In genomic region chr7:19137380-19137779, GRCm38 (mm10) we compare ENCODE assay signal across 9 mouse cellular contexts. TPM values are rescaled to one million over a fixed set of nuclear protein-coding genes. Genes with fewer than 3 reads are reported as not detected.
A peak's percentile ranks its signal among the peaks of the same experiment; 100 is the strongest.
DNase-seq lines count a peak whose midpoint lies in the region; ATAC-seq and TF ChIP-seq lines count a peak whose summit lies in the region.
"Had no signal": no experiment of that assay in that cellular context is flagged by ENCODE, and none has a peak within 500 bp of the region (broad histone marks: within the 10 kb centered on the region; RNA-seq: fewer than 3 reads in every experiment).

No protein-coding gene starts in this region.

- H3K4me2 ChIP-seq in forebrain, embryonic 14.5 days (ENCODE audit: low read length) = no peak overlapping the region
- H3K4me2 ChIP-seq in forebrain, embryonic 15.5 days (replicated peaks) = no peak overlapping the region

- no peak for TF ChIP-seq POLR2A in lung, adult 2 months (IDR thresholded peaks at IDR 0.05; ENCODE audit: borderline replicate concordance, extremely low read depth, low read depth, low read length)

- H3K9me3 ChIP-seq in forebrain, embryonic 14.5 days (replicated peaks; ENCODE audit: control insufficient read depth, low read length) = no peaks in the 10 kb centered on the region
- H3K9me3 ChIP-seq in forebrain, embryonic 15.5 days = no peaks in the 10 kb centered on the region

- no peaks in the 10 kb centered on the region for H3K27me3 ChIP-seq in forebrain, embryonic 14.5 days (replicated peaks; ENCODE audit: control insufficient read depth, insufficient read depth, low read length)
- H3K27me3 ChIP-seq in forebrain, embryonic 15.5 days = no peaks in the 10 kb centered on the region

- DNase-seq in forebrain, embryonic 14.5 days (ENCODE audit: low spot score) = peak; percentile 62
- DNase-seq in lung, adult 2 months = no peak
- DNase-seq in lung, postnatal 25 days (ENCODE audit: low spot score) = no peak
- peak; percentile 91 for DNase-seq in NIH3T3 (ENCODE audit: low read depth)
- DNase-seq in lung, postnatal 4 days = peak; percentile 63 to 73
- no peak for DNase-seq in yolk sac, embryonic 10.5 days (ENCODE audit: low spot score)

- H3K27ac ChIP-seq in forebrain, embryonic 14.5 days (ENCODE audit: low read depth, low read length) = no peak overlapping the region
- no peak overlapping the region for H3K27ac ChIP-seq in forebrain, embryonic 15.5 days (replicated peaks)

- H3K9ac ChIP-seq in forebrain, embryonic 14.5 days (ENCODE audit: low read length) = no peak overlapping the region
- H3K9ac ChIP-seq in forebrain, embryonic 15.5 days (replicated peaks) = no peak overlapping the region

- 45% methylated on average over 5 of the region's 5 CpGs for WGBS in forebrain, embryonic 14.5 days
- WGBS in forebrain, embryonic 15.5 days = 45% methylated on average over 5 of the region's 5 CpGs
- 43% methylated on average over 5 of the region's 5 CpGs for WGBS in lung, adult 2 months

- ATAC-seq in forebrain, embryonic 14.5 days = no peak
- no peak for ATAC-seq in forebrain, embryonic 15.5 days (replicated peaks)
- peak; percentile 53 for ATAC-seq in granulocyte monocyte progenitor cell, adult 5-6 weeks (replicated peaks; ENCODE audit: poor library complexity, severe bottlenecking)

- peak; percentile 31 for TF ChIP-seq CTCF in lung, adult 2 months (IDR thresholded peaks at IDR 0.05; ENCODE audit: insufficient read depth, low read length)

- H3K4me3 ChIP-seq in forebrain, embryonic 14.5 days (ENCODE audit: low read depth, low read length) = no peak overlapping the region
- H3K4me3 ChIP-seq in forebrain, embryonic 15.5 days = no peak overlapping the region
- no peak overlapping the region for H3K4me3 ChIP-seq in lung, adult 2 months (replicated peaks; ENCODE audit: extremely low read depth, low read depth, low read length)

- no peaks in the 10 kb centered on the region for H3K4me1 ChIP-seq in forebrain, embryonic 14.5 days (ENCODE audit: control insufficient read depth, insufficient read depth, low read length)
- no peaks in the 10 kb centered on the region for H3K4me1 ChIP-seq in forebrain, embryonic 15.5 days
- H3K4me1 ChIP-seq in lung, adult 2 months (ENCODE audit: control insufficient read depth, insufficient read depth, low read length) = no peaks in the 10 kb centered on the region

- H3K36me3 ChIP-seq in forebrain, embryonic 14.5 days (ENCODE audit: control insufficient read depth, insufficient read depth, low read length) = peaks cover 72% of the 10 kb centered on the region
- H3K36me3 ChIP-seq in forebrain, embryonic 15.5 days = peaks cover 57% of the 10 kb centered on the region

RNA-seq across cellular contexts. Expression of gene Qpctl, which starts 11.7 kb away (rescaled TPM):
- 11.1 and 14.0 TPM in 2 replicates for polyA plus RNA-seq in forebrain, embryonic 14.5 days (2014; fragmentation: Nextera tagmentation; extraction: Ambion mirVana)
- 18.7 and 19.4 TPM in 2 replicates for polyA plus RNA-seq in forebrain, embryonic 15.5 days (2015; fragmentation: Nextera tagmentation; extraction: Ambion mirVana)
- polyA plus RNA-seq in lung, adult 2 months (2012; rRNA removed) = 11.1 and 14.9 TPM in 2 replicates
- total RNA-seq in granulocyte monocyte progenitor cell, adult 5-6 weeks (2014; fragmentation: Nextera tagmentation) = 4.2 and 12.0 TPM in 2 replicates
- total RNA-seq in granulocyte monocyte progenitor cell, adult 5-6 weeks (2017) = 4.9 and 5.0 TPM in 2 replicates

RNA-seq across cellular contexts. Expression of gene Snrpd2, which starts 12.1 kb away (rescaled TPM):
- 141 and 155 TPM in 2 replicates for polyA plus RNA-seq in forebrain, embryonic 14.5 days (2014; fragmentation: Nextera tagmentation; extraction: Ambion mirVana)
- polyA plus RNA-seq in forebrain, embryonic 15.5 days (2015; fragmentation: Nextera tagmentation; extraction: Ambion mirVana) = 135 and 143 TPM in 2 replicates
- polyA plus RNA-seq in lung, adult 2 months (2012; rRNA removed) = 16.2 and 20.1 TPM in 2 replicates
- 91.5 and 121 TPM in 2 replicates for total RNA-seq in granulocyte monocyte progenitor cell, adult 5-6 weeks (2014; fragmentation: Nextera tagmentation)
- total RNA-seq in granulocyte monocyte progenitor cell, adult 5-6 weeks (2017) = 83.2 and 158 TPM in 2 replicates

RNA-seq across cellular contexts. Expression of gene Fbxo46, which starts 17.7 kb away (rescaled TPM):
- 10.1 and 11.9 TPM in 2 replicates for polyA plus RNA-seq in forebrain, embryonic 14.5 days (2014; fragmentation: Nextera tagmentation; extraction: Ambion mirVana)
- polyA plus RNA-seq in forebrain, embryonic 15.5 days (2015; fragmentation: Nextera tagmentation; extraction: Ambion mirVana) = 23.4 and 25.4 TPM in 2 replicates
- polyA plus RNA-seq in lung, adult 2 months (2012; rRNA removed) = 10.7 and 12.3 TPM in 2 replicates
- total RNA-seq in granulocyte monocyte progenitor cell, adult 5-6 weeks (2014; fragmentation: Nextera tagmentation) = 3.1 and 4.9 TPM in 2 replicates
- total RNA-seq in granulocyte monocyte progenitor cell, adult 5-6 weeks (2017) = 4.7 and 5.4 TPM in 2 replicates

RNA-seq across cellular contexts. Expression of gene Gm4969, which starts 19.2 kb away (rescaled TPM):
- polyA plus RNA-seq in forebrain, embryonic 14.5 days (2014; fragmentation: Nextera tagmentation; extraction: Ambion mirVana) = 2.2 and 3.3 TPM in 2 replicates
- polyA plus RNA-seq in forebrain, embryonic 15.5 days (2015; fragmentation: Nextera tagmentation; extraction: Ambion mirVana) = 3.6 and 3.8 TPM in 2 replicates
- not detected in 2 replicates for polyA plus RNA-seq in lung, adult 2 months (2012; rRNA removed)
- total RNA-seq in granulocyte monocyte progenitor cell, adult 5-6 weeks (2014; fragmentation: Nextera tagmentation) = 0.71 TPM in 1 of 2 replicates, not detected in the other
- total RNA-seq in granulocyte monocyte progenitor cell, adult 5-6 weeks (2017) = 0.05 TPM in 1 of 2 replicates, not detected in the other
- total RNA-seq: heart, adult 18-20 months had no signal

RNA-seq across cellular contexts. Expression of gene Gipr, which starts 28.5 kb away (rescaled TPM):
- polyA plus RNA-seq in forebrain, embryonic 14.5 days (2014; fragmentation: Nextera tagmentation; extraction: Ambion mirVana) = 4.8 and 8.2 TPM in 2 replicates
- polyA plus RNA-seq in forebrain, embryonic 15.5 days (2015; fragmentation: Nextera tagmentation; extraction: Ambion mirVana) = 18.1 and 20.0 TPM in 2 replicates
- 0.19 and 0.24 TPM in 2 replicates for polyA plus RNA-seq in lung, adult 2 months (2012; rRNA removed)
- total RNA-seq in granulocyte monocyte progenitor cell, adult 5-6 weeks (2014; fragmentation: Nextera tagmentation) = not detected in 2 replicates
- total RNA-seq in granulocyte monocyte progenitor cell, adult 5-6 weeks (2017) = 0.26 TPM in 1 of 2 replicates, not detected in the other

Comparison
In these comparisons a context has a peak if more than half of its experiments do, and no peak if none do; other contexts are left out.
1. DNase-seq: peak in forebrain, embryonic 14.5 days (single experiment), NIH3T3 (single experiment) and lung, postnatal 4 days (2 of 2); none in lung, adult 2 months (single experiment), lung, postnatal 25 days (single experiment) and yolk sac, embryonic 10.5 days (single experiment).